8 mouse cellular contexts compared by ENCODE assay signal in the genomic region with DNA sequence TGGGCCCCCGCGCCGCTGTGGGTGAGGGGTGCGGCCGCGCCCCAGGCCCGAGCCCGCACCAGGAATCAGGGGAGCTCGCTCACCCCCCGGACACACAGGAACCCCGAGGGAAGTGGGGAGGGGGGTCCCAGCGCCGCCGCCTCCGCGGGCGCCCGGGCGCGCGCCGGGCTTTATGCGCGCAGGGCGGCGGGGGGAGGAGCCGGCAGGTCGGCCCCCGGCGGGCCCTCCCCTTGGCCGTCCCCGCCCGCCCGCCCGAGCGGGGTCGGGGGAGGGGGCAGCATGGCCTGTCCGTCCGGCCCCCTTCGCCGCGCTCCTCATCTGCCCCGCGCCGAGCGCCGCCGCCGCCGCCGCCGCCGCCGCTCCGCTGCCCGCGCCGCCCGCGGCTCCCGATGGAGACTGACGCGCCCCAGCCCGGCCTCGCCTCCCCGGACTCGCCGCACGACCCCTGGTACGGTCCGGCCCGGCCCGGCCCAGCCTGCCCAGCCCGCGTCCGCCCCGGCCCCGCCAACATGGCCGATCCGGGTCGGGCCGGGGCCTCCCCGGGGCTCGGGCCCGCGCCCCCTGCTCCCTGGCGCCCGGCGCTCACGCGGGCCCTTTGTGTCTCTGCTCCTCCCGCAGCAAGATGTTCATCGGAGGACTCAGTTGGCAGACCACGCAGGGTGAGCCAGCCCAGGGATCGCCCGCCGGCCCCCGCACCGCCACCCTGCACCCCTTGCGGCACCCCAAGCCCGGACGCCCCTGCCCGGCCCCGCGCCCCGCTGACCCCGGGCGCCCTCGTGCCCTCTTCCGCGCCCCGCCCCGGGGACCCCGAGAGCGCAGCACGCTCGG. TPM values are rescaled to one million over a fixed set of nuclear protein-coding genes. Genes with fewer than 3 reads are reported as not detected.
DNase-seq lines count a peak whose midpoint lies in the region; ATAC-seq and TF ChIP-seq lines count a peak whose summit lies in the region.

Gene Msi1, plus strand, starts transcription at position 241 of the 828 bp plus-strand sequence.

- peak; percentile 69 for ATAC-seq in kidney, embryonic 15.5 days (replicated peaks; ENCODE audit: low FRiP score)
- ATAC-seq in Patski, result peak; percentile 49
- ATAC-seq in intestine, embryonic 15.5 days, result peak; percentile 76
- ATAC-seq in liver, embryonic 16.5 days (ENCODE audit: low read depth), result no peak

- H3K4me1 ChIP-seq in kidney, embryonic 15.5 days, result peaks cover 53% of the 10 kb centered on the region
- peaks cover 35% of the 10 kb centered on the region for H3K4me1 ChIP-seq in intestine, embryonic 15.5 days (replicated peaks)
- H3K4me1 ChIP-seq in liver, embryonic 16.5 days (ENCODE audit: control insufficient read depth, low read depth, low read length), result no peaks in the 10 kb centered on the region; the same call in 1 of the 2 replicates

- TF ChIP-seq CTCF in Patski (IDR thresholded peaks at IDR 0.05), result no peak

- H3K4me2 ChIP-seq in kidney, embryonic 15.5 days, result peak within 1 kb of the TSS; percentile 88
- H3K4me2 ChIP-seq in intestine, embryonic 15.5 days (replicated peaks), result peak within 1 kb of the TSS; percentile 94
- H3K4me2 ChIP-seq in liver, embryonic 16.5 days (ENCODE audit: low read depth, low read length), result peak within 1 kb of the TSS; percentile 58

- POLR2A ChIA-PET in Patski (lab: Charles Lee), result no interaction called here

- H3K27me3 ChIP-seq in kidney, embryonic 15.5 days, result peaks cover 17% of the 10 kb centered on the region
- peaks cover 4% of the 10 kb centered on the region for H3K27me3 ChIP-seq in Patski
- peaks cover 12% of the 10 kb centered on the region for H3K27me3 ChIP-seq in intestine, embryonic 15.5 days (replicated peaks)
- peaks cover 69% of the 10 kb centered on the region for H3K27me3 ChIP-seq in liver, embryonic 16.5 days (ENCODE audit: control insufficient read depth, insufficient read depth, low read depth, low read length)

- in situ Hi-C loops in Patski (cut with MboI; ENCODE audit: low pct_unique_long_range_greater_than_20kb), result no loop called here

- DNase-seq in kidney, adult 18-20 months, result no peak
- no peak for DNase-seq in Patski (ENCODE audit: low read depth, low spot score)
- DNase-seq in embryo, embryonic 9.5 days (ENCODE audit: extremely low spot score), result peak; percentile 84
- DNase-seq in c-Kit-positive CD71-positive TER-119-positive erythroid progenitor cells, embryonic 14.5 days (ENCODE audit: low spot score), result no peak
- no peak for DNase-seq in urinary bladder, postnatal 4 days (ENCODE audit: low spot score in 2 of 2)

- H3K4me3 ChIP-seq in kidney, embryonic 15.5 days (replicated peaks), result peak within 1 kb of the TSS; percentile 97
- H3K4me3 ChIP-seq in intestine, embryonic 15.5 days (replicated peaks), result peak within 1 kb of the TSS; percentile 99
- peak within 1 kb of the TSS; percentile 59 for H3K4me3 ChIP-seq in liver, embryonic 16.5 days (ENCODE audit: low read depth, low read length)

- peak within 1 kb of the TSS; percentile 79 for H3K27ac ChIP-seq in kidney, embryonic 15.5 days
- H3K27ac ChIP-seq in intestine, embryonic 15.5 days, result peak within 1 kb of the TSS; percentile 64
- no peak within 1 kb of the TSS for H3K27ac ChIP-seq in liver, embryonic 16.5 days (ENCODE audit: low read length)

- no peaks in the 10 kb centered on the region for H3K9me3 ChIP-seq in kidney, embryonic 15.5 days (replicated peaks)
- H3K9me3 ChIP-seq in intestine, embryonic 15.5 days, result no peaks in the 10 kb centered on the region
- no peaks in the 10 kb centered on the region for H3K9me3 ChIP-seq in liver, embryonic 16.5 days (replicated peaks; ENCODE audit: control insufficient read depth, low read length)

- under 1% methylated on average over 39 of the region's 117 CpGs for WGBS in kidney, embryonic 15.5 days
- WGBS in intestine, embryonic 15.5 days, result 1% methylated on average over 59 of the region's 117 CpGs
- under 1% methylated on average over 46 of the region's 117 CpGs for WGBS in liver, embryonic 16.5 days (ENCODE audit: insufficient replicate concordance)

- peak within 1 kb of the TSS; percentile 97 for H3K9ac ChIP-seq in kidney, embryonic 15.5 days
- peak within 1 kb of the TSS; percentile 89 for H3K9ac ChIP-seq in intestine, embryonic 15.5 days
- H3K9ac ChIP-seq in liver, embryonic 16.5 days (ENCODE audit: low read depth, low read length), result no peak within 1 kb of the TSS; the same call in 1 of the 2 replicates

- CTCF ChIA-PET in Patski (lab: Charles Lee), result no interaction called here

- peaks cover 13% of the 10 kb centered on the region; the same call in 1 of the 2 replicates for H3K36me3 ChIP-seq in kidney, embryonic 15.5 days
- H3K36me3 ChIP-seq in intestine, embryonic 15.5 days, result peaks cover 2% of the 10 kb centered on the region; the same call in 1 of the 2 replicates
- no peaks in the 10 kb centered on the region for H3K36me3 ChIP-seq in liver, embryonic 16.5 days (ENCODE audit: control insufficient read depth, insufficient read depth)

RNA-seq across cellular contexts. Expression of gene Msi1, which starts in this region (rescaled TPM):
- 21.1 and 22.0 TPM in 2 replicates for polyA plus RNA-seq in kidney, embryonic 15.5 days (2015; fragmentation: Nextera tagmentation; extraction: Ambion mirVana)
- polyA plus RNA-seq in Patski (2021), result 22.2 TPM
- polyA plus RNA-seq in intestine, embryonic 15.5 days (2015; fragmentation: Nextera tagmentation; extraction: Ambion mirVana), result 8.7 and 10.4 TPM in 2 replicates
- polyA plus RNA-seq in liver, embryonic 16.5 days (2015; fragmentation: Nextera tagmentation; extraction: Ambion mirVana), result 0.25 and 0.27 TPM in 2 replicates
